Mouse (Mus musculus) adipocyte (in vitro differentiated cells): ENCODE results near the gene Pamr1.

Experiments
- DNase-seq: peaks from one replicate; pipeline ENCODE4 v3.0.0-alpha.2; 2016; ENCODE audit warnings: low spot score

The Pamr1 gene

GRCm38 (mm10) chr2:102661052-102661451 lies 111.2 kb downstream of the Pamr1 start:
- DNase-seq: no peak

GRCm38 (mm10) chr2:102662911-102663310 lies 113.1 kb downstream of the Pamr1 start:
- DNase-seq: no peak

- no peak for DNase-seq
Observed at GRCm38 (mm10) chr2:102663339-102663738, 113.5 kb downstream of the Pamr1 start.

- no peak for DNase-seq
Observed at GRCm38 (mm10) chr2:102663865-102664264, 114.1 kb downstream of the Pamr1 start.

GRCm38 (mm10) chr2:102667981-102668380 lies 118.2 kb downstream of the Pamr1 start:
- DNase-seq: no peak

GRCm38 (mm10) chr2:102669580-102669979 lies 119.8 kb downstream of the Pamr1 start:
- no peak for DNase-seq

- DNase-seq: no peak
Observed at GRCm38 (mm10) chr2:102674582-102674981, 124.8 kb downstream of the Pamr1 start.

- DNase-seq: peak; percentile 51
Observed at GRCm38 (mm10) chr2:102675275-102675674, 125.5 kb downstream of the Pamr1 start.

- no peak for DNase-seq
Observed at GRCm38 (mm10) chr2:102676716-102677312, 127.0 kb downstream of the Pamr1 start.

GRCm38 (mm10) chr2:102677400-102677799 lies 127.6 kb downstream of the Pamr1 start:
- DNase-seq: no peak

GRCm38 (mm10) chr2:102681351-102681750 lies 131.5 kb downstream of the Pamr1 start:
- DNase-seq: no peak

- peak; percentile 35 for DNase-seq
Observed at GRCm38 (mm10) chr2:102682168-102682567, 132.4 kb downstream of the Pamr1 start.

- peak; percentile 60 for DNase-seq
Observed at GRCm38 (mm10) chr2:102685371-102686107, 135.7 kb downstream of the Pamr1 start.

GRCm38 (mm10) chr2:102686108-102686450 lies 136.3 kb downstream of the Pamr1 start:
- DNase-seq: no peak
